Mouse (Mus musculus) erythroblast, embryonic 14.5 days (primary cell): ENCODE data around the gene Eif4g3.

Source experiments
- GATA1 ChIP-seq: IDR thresholded peaks from 2 replicates; pipeline ENCODE4 v1.6.1; 2012; ENCODE audit warnings: low read length, inconsistent platforms, mixed read lengths
- TAL1 ChIP-seq: IDR thresholded peaks from 3 replicates; pipeline ENCODE4 v1.6.1; 2012; ENCODE audit warnings: low read length, inconsistent platforms, mixed read lengths

- TF ChIP-seq TAL1 (no peak), GATA1 (no peak)
Observed at GRCm38 (mm10) chr4:138089512-138089911, 96.7 kb downstream of the Eif4g3 start.
